Mouse (Mus musculus) olfactory bulb, adult 2 months (tissue): ENCODE results near the gene Gsc2.

Source experiments
- CTCF ChIP-seq: fragments of 200-500 bp; IDR thresholded peaks from 2 replicates; pipeline ENCODE4 v1.5.1; 2012; ENCODE audit warnings: low read depth, mild to moderate bottlenecking, low read length, moderate library complexity; ENCODE audit not compliant: insufficient read depth
- POLR2A ChIP-seq: fragments of 200-500 bp; IDR thresholded peaks from 2 replicates; pipeline ENCODE4 v1.6.1; 2012; ENCODE audit warnings: mild to moderate bottlenecking, low read depth, low read length, moderate library complexity; ENCODE audit not compliant: insufficient read depth

GRCm38 (mm10) chr16:17898462-17898861 is 16.4 kb downstream of the Gsc2 start, which contains the start of the genes Dgcr2 and Tssk2:
- TF ChIP-seq CTCF (no peak), POLR2A (no peak)
